Mouse (Mus musculus) testis, adult 2 months (tissue): ENCODE results near the gene Irak4. TPM values are rescaled to one million over a fixed set of nuclear protein-coding genes. Genes with fewer than 3 reads are reported as not detected.

Experiments
- H3K27ac ChIP-seq: fragments of 200-500 bp; 2 replicates; pipeline ENCODE4 v1.5.1; 2012; ENCODE audit warnings: low read depth, low read length; ENCODE audit not compliant: control insufficient read depth, insufficient read depth
- H3K27me3 ChIP-seq: fragments of 200-500 bp; 2 replicates; pipeline ENCODE4 v1.6.1; 2012; ENCODE audit warnings: mild to moderate bottlenecking, low read length, moderate library complexity; ENCODE audit not compliant: control insufficient read depth, insufficient read depth
- H3K36me3 ChIP-seq: fragments of 200-500 bp; 2 replicates; pipeline ENCODE4 v1.6.1; 2012; ENCODE audit warnings: mild to moderate bottlenecking, low read length; ENCODE audit not compliant: control insufficient read depth, insufficient read depth
- H3K4me1 ChIP-seq: fragments of 200-500 bp; 2 replicates; pipeline ENCODE4 v1.6.1; 2012; ENCODE audit warnings: low read length; ENCODE audit not compliant: control insufficient read depth, insufficient read depth
- H3K4me3 ChIP-seq: fragments of 200-500 bp; 2 replicates; pipeline ENCODE4 v1.5.1; 2012; ENCODE audit warnings: low read depth, mild to moderate bottlenecking, low read length, moderate library complexity, mixed read lengths; ENCODE audit not compliant: control insufficient read depth
- CTCF ChIP-seq: fragments of 200-500 bp; IDR thresholded peaks from 2 replicates; pipeline ENCODE4 v1.5.1; 2012; ENCODE audit warnings: low read depth, mild to moderate bottlenecking, inconsistent platforms, low read length, moderate library complexity; ENCODE audit not compliant: control insufficient read depth, insufficient read depth, insufficient replicate concordance
- POLR2A ChIP-seq: fragments of 200-500 bp; IDR thresholded peaks from 2 replicates; pipeline ENCODE4 v1.6.1; 2012; ENCODE audit warnings: low read depth, mild to moderate bottlenecking, inconsistent platforms, low read length, moderate library complexity; ENCODE audit not compliant: control insufficient read depth
- polyA plus RNA-seq: library from polyadenylated mRNA; depleted of rRNA; stranded (reverse); fragments of >200 nt; gene quantifications from 2 replicates; pipeline ENCODE4 v1.2.3, GENCODE M21; 2012

Gene Irak4
- polyA plus RNA-seq, 1 experiment = 5.1 TPM

DNA sequence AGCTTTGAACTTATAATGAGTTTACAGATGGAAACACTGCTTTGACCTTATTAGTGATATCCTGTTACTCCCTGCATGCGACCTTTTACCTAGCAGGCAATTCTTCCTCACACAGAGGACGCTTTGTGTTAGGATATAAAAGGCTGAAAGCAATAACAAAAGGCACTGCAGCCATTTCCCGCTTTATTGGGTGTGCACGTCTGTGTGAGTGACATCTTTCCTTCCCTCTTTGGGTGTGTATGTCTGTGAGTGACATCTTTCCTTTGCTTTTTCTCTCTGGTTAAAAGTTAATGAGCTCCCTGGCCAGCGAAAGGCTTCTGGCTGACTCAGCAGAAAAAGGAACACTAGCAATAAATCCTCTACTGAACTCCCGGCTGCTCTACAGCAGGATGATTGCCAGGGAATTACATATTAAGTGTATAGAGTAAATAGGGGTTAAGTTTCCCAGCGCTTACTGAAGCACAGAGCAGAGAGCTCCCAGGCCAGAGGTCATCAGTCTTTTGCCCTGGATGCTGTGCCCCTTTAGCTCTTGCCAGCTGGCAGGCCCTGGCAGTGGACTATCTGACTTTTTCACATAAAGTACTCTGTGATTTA, 38.7 kb downstream of the Irak4 start:
- TF ChIP-seq CTCF (no peak), POLR2A (no peak)
- Histone ChIP-seq H3K27ac (no peak overlapping the region), H3K27me3 (no peaks in the 10 kb centered on the region), H3K4me1 (no peaks in the 10 kb centered on the region), H3K36me3 (peaks cover 7% of the 10 kb centered on the region), H3K4me3 (no peak overlapping the region)

DNA sequence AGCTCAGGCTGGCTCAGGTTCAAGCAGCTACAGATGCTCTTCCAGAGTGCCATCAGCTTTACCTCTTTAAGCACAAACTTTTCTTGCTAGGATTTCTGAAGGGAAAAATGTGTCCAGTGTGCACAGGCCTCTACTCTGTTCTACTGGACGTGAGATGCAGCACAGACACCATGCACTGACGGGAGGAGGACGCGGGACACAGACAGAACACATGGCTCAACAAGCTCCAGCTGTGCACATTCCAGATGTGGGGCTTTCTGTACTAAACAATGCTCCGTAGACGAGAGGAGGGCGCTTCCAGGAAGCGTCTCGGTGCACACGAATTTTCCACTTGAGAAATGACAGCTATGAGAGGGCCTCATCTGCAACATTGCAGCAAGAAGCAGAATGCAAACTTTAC, 39.7 kb downstream of the Irak4 start:
- no peak overlapping the region for H3K27ac ChIP-seq
- peaks cover 7% of the 10 kb centered on the region for H3K36me3 ChIP-seq
- TF ChIP-seq CTCF = no peak
- TF ChIP-seq POLR2A = no peak
- no peaks in the 10 kb centered on the region for H3K4me1 ChIP-seq
- no peak overlapping the region for H3K4me3 ChIP-seq
- no peaks in the 10 kb centered on the region for H3K27me3 ChIP-seq

DNA sequence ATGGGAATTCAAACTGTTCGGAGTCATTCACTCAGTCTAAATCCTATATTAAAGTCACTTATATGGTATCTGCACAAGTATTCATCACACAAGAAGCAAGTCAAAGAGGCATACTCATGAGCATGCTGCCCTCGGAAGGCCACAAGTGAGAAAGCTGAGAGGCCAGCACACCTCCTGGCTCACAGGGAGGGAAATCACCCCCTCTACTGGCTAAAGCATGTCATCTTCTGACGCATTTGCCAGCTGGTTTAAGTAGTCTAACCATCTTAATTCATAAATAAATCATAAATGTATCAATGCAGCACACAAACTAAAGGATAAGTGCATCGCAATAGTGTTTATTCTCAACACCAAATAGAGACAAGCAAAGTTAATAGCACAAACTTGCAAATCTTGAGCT, 41.3 kb downstream of the Irak4 start:
- Histone ChIP-seq H3K4me1 (no peaks in the 10 kb centered on the region), H3K36me3 (peaks cover 7% of the 10 kb centered on the region), H3K4me3 (no peak overlapping the region), H3K27ac (no peak overlapping the region), H3K27me3 (no peaks in the 10 kb centered on the region)
- TF ChIP-seq CTCF (no peak), POLR2A (no peak)

DNA sequence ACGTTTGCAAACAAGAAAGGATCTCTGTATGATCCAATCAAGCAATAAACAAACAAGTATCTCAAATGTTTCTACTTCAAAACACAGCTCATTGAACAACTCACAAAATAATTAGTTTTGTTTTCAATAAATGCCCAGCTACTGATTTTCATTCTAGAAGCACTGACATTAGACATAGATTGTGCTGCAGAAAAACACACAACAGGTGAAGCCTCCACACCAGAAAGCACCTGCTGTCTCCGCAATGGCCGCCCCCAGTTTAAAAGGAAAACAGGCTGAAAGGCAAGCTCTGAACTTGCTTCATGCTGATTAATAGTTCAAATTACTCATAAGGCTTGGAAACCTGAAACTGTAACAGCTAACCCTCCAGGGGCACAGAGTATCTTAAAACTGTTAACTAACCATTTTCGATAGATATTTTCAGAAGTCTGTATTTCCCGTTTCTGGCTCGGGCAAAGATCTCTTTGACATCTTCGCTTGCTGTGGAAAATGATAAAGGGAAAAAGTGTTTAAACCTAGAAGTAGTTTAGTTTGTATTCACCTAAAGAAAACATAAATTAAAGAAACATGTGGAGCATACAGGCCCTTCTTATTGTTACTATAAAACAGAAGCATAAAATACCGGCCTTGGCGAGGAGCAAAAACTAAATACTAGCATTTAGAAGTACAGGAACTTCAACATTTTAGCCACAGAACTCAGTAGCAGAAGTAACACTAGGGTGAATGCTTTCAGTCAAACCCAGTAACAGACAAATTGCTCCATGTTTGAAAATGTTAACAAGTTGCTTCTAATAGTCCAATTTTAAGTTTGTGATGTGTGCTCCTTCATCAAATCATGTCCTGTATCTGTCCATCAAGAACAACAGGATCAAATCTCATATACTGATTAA, 44.6 kb downstream of the Irak4 start:
- H3K27ac ChIP-seq = no peak overlapping the region
- H3K36me3 ChIP-seq = peaks cover 1% of the 10 kb centered on the region
- no peaks in the 10 kb centered on the region for H3K27me3 ChIP-seq
- no peaks in the 10 kb centered on the region for H3K4me1 ChIP-seq
- no peak overlapping the region for H3K4me3 ChIP-seq
- no peak for TF ChIP-seq CTCF
- TF ChIP-seq POLR2A = no peak

DNA sequence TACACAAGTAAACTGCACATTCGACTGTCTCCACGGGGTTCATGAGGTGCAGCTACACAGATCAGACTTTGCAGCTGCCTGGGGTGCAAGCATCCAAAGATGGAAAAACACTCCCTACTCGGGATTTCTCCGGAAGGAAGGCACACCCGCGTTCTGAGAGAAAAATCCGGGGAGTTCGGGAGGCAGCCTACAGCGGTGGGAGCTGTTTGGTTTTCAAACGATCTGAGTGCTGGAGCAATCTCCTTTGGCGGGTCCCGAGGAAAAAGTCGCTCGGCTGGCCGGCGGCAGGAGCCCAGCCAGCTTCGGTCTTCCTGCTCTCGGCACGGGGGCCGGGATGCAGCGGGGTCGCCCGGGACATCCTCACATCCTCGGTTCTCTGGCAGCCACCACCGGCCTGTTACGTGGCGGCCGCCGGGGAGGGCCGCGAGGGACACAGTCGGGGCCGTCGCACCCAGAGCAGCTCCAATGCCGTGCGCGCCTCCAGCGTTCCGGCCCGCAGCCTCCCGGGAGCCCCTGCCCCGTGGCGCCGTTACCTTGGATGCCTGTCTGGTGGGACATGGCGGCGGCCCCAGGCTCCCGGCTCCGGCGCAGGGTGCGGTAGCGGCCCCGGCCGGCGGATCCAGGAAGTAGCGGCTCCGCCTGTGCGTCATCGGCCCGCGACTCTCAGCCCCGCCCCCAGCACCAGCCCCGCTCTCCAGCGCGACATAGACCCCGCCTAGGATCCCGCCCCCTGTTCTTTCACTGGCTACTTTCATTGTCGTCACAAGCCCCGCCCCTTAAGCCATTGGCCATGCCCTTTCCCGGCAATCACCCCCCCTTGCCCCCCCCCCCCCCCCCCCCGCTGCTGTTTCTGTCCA, 46.0 kb downstream of the Irak4 start, which contains the start of gene Twf1:
Twf1 (minus strand) TSS at position 671 of the 857 bp plus-strand sequence.
- Histone ChIP-seq H3K27me3 (no peaks in the 10 kb centered on the region), H3K27ac (peak within 1 kb of the TSS; percentile 71), H3K4me3 (peak within 1 kb of the TSS; percentile 96), H3K36me3 (peaks cover 1% of the 10 kb centered on the region), H3K4me1 (no peaks in the 10 kb centered on the region)
- TF ChIP-seq POLR2A = peak; percentile 62; the same call in 1 of the 2 replicates
- TF ChIP-seq CTCF = no peak

DNA sequence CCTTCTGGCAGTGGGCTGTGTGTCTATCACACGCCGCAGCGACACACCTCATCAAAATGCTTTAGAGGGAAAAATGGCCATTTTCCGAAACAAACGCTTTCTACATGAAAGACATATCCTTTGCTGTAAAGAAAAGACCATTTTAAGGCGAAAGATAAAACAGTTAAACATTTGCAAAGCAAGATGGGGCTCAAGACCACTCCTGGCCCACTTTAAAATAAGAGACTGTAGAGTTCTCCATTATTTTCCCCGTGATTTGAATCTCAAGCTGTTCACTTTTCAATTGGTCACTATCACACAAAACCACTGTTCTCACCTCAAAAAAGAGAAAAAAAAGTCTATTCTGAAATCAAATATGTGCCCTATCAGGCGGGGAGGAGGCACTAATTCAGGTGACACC, 46.6 kb downstream of the Irak4 start:
- Histone ChIP-seq H3K27me3 (no peaks in the 10 kb centered on the region), H3K4me1 (no peaks in the 10 kb centered on the region), H3K4me3 (peak overlapping the region; percentile 67), H3K27ac (no peak overlapping the region), H3K36me3 (peaks cover 1% of the 10 kb centered on the region)
- TF ChIP-seq CTCF (no peak), POLR2A (no peak)

DNA sequence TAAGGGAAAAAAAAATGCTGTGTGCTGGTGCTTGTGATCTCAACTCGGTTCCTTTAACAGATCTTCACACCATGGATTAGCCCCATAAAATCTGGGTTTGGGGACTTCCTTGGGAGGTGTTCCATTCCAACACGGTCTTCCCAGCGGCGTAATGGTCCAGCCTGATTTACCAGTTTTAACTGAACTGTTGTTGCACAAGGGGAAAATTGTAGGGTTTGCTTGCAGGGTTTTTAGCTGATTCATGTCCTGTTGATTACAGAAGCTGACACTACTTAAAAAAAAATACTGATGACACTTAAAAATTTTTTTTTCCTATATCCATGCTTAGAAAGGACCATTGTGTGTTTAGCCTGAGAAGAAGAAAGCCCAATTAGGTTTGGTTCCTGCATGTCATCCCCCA, 47.9 kb downstream of the Irak4 start:
- TF ChIP-seq POLR2A (no peak), CTCF (no peak)
- no peak overlapping the region for H3K4me3 ChIP-seq
- no peak overlapping the region for H3K27ac ChIP-seq
- no peaks in the 10 kb centered on the region for H3K4me1 ChIP-seq
- H3K27me3 ChIP-seq = no peaks in the 10 kb centered on the region
- H3K36me3 ChIP-seq = no peaks in the 10 kb centered on the region
